Mouse (Mus musculus) fibroblast of lung, adult 2 months (primary cell): ENCODE data around the gene Nup107.

ENCODE experiments used
- DNase-seq: peaks from one replicate; pipeline ENCODE4 v3.0.0-alpha.2; 2011; ENCODE audit warnings: low read depth

The Nup107 gene

GRCm38 (mm10) chr10:117792141-117793091, at the start of gene Nup107:
Gene Nup107 (minus strand): TSS chr10:117792705.
- peak; percentile 99 for DNase-seq

GRCm38 (mm10) chr10:117841765-117842164, 49.3 kb upstream of the Nup107 start:
- no peak for DNase-seq

DNA sequence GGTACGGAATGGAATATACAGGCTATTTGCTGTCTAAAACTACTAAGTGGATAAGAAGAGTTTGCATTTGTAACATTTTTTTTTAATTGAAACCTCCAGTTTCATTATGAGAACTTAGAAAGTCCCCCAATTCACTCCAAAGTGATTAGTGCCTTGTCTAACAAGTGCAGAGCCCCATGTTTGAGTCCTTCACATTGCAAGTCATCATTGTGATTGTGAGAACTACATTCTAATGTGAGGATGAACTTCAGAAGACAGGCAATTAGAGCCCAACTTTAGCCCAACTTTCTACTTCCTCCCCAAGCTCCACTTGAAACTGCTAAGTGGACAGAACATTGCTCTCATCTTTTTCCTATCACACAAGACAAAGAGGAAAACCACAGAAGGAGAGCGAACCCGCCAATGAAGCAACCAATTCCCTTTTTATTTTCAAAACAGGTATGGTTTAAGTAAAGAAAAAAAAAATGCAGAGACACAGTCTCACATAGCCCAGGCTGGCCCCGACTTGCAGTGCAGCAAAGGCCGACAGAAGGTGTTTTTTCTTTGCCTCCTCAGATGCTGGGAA, 48.0 kb upstream of the Nup107 start:
- DNase-seq: no peak

- DNase-seq: no peak
Measured at GRCm38 (mm10) chr10:117839737-117840136, 47.2 kb upstream of the Nup107 start.

DNA sequence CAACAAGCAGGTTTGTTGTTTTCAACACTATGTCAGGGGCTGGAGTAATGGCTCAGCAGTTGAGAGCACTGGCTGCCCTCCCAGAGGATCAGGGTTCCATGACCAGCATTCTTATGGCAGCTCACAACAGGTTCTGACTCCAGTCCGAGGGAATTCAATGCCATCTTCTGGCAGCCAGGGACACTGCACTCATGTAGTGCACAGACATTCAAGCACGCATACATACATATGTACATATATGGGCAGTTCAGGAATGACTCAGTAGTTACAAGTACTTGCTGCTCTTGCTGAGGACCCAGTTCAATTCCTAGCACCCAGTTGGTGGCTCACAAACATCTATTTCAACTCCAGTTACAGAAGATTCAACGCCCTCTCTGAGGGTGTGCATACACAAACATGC, 46.4 kb upstream of the Nup107 start:
- no peak for DNase-seq

DNA sequence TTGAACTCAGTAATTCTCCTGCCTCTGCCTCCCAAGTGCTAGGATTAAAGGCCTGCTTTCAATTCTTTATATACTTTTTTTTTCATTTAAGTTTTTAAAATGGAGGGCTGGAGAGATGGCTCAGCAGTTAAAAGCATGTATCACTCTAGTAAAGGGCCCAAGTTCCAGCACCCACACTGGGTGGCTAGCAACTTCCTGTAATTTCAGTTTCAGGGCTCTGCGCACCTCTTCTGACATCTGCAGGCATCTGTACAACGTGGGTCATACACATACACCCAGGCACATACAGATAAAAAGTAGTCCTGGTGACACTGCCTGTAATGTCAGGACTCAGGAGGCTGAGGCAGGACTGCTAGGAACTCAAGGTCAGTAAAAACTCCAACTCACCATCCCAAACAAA, 43.8 kb upstream of the Nup107 start:
- DNase-seq: no peak

DNA sequence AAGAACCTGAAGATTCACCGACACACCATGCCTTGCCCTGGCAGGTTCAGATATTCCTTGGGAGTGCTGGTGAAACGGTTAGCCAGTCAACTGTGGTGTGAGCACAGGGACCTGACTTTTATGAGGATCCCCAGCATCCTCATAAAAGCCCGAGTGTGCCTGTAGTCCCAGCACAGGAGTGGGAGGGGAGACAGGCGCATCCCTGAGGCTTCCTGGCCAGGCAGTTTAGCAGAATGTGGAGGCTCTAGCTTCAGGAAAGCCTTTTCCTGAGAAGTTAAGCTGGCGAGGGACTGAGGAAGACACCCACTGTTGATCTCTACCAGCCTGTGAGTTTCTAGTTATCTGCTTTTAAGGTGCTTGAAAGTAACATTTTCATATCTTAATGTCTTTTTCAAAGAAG, 42.9 kb upstream of the Nup107 start:
- no peak for DNase-seq

DNA sequence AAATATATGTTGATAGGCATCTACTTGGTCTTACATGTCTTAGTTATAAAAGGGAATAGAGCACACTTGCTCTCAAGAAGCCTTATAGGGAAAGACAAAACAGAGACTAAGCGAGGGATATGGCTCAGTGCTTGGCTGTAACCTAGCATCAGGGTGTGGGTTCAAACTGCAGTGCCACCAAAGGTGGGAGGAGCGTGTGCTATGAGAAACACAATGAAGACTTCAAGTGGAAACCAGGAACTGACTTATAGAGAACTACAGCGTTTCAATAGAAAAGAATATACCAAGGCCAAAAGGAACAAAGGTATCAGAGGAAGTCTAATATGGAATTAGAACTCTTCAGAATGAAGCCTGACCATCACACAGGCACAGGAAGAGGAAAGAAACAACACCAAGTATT, 38.3 kb upstream of the Nup107 start:
- no peak for DNase-seq

- DNase-seq: no peak
Measured at GRCm38 (mm10) chr10:117829472-117830155, 37.1 kb upstream of the Nup107 start.

- no peak for DNase-seq
Measured at GRCm38 (mm10) chr10:117829022-117829421, 36.5 kb upstream of the Nup107 start.

DNA sequence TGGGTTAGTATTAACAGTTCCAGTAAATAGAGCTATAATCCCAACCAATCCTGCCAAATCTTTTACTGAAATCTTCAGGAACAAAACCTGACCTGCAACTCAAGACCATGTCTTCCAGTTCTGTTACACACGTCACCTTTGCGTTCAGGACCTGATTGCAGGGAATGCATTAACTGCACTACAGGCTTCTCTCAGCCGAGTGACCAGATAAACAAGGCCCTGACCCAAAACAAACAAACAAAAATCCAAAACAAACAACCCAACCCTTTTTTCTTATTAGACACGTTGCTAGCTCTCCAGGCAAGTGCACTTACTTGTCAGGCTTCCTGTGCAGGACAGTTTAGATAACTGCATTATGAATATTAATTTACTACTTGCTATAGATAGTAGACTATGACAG, 36.0 kb upstream of the Nup107 start:
- DNase-seq: no peak

GRCm38 (mm10) chr10:117824647-117825046, 32.1 kb upstream of the Nup107 start:
- no peak for DNase-seq

DNA sequence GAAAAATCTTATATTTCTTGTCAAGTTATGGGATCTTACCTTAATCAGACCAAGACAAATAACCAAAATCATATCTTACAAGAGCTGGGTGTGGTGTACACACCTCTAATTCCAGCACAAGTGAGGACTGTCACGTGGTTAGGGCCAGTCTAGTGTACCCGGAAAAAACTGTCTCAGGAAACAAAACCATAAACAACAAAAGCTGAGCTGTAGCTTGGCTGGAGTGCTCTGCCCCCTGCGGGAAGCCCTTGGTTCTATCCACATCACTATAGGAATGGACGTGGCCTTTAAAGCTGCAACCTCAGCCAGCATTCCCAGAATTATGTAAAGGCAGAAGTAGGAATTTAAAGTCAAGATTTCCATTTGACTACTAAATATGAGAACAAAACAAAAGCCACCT, 31.6 kb upstream of the Nup107 start:
- DNase-seq: no peak

GRCm38 (mm10) chr10:117823321-117823720, 30.8 kb upstream of the Nup107 start:
- no peak for DNase-seq

DNA sequence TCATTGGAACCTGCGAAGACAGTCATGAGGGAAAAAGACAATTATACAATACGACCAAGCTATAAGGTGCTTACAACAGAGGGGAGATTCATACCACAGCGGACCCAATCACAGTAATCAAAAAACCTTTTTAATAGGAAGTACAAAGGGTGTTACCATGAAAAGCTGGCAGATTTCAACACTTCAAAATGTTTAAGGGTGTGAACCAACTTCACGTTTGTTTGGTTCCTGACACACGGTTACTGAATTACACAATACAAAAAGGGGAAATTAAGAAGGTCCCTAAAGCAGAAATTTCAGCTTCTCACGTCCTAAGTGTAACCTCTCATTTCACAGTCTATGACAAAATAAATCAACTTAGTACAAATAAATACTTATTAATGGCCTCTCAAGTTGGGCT, 26.1 kb upstream of the Nup107 start:
- DNase-seq: no peak

DNA sequence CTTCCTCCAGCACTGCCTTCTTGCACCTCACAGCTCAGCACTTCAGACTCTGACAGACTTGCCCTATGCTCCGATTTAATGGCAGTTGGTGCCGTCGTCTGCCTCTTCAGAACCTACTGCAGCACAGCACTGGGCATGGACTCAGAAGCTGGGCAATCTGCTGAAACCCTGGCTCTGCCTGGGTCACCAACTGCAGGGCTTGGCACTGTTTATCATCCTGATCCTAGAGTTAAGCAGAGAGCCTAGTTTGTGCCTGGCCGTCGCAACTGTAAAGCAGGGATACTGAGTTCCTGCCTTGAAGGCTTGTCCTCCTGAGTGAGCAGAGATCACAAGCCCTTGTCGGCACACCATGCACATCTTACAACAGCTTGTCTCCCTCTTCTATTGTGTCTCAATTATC, 24.2 kb upstream of the Nup107 start:
- DNase-seq: no peak

- no peak for DNase-seq
Measured at GRCm38 (mm10) chr10:117812501-117812900, 20.0 kb upstream of the Nup107 start.

DNA sequence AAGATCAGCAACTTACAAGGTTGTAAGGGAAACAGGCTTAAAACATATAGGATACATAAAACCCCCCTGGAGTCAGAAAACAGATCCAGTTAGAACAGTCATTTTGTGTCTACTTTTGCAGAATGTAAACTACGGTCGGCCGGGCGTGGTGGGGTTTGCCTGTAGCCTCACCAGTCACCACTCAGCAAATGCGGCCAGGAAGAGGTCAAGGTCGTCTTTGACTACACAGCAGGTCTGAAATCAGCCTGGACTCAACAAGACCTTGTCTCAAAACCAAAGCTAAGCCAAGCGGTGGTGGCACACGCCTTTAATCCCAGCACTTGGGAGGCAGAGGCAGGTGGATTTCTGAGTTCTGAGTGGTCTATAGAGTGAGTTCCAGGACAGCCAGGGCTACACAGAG, 19.1 kb upstream of the Nup107 start:
- no peak for DNase-seq

GRCm38 (mm10) chr10:117810506-117810905, 18.0 kb upstream of the Nup107 start:
- no peak for DNase-seq

DNA sequence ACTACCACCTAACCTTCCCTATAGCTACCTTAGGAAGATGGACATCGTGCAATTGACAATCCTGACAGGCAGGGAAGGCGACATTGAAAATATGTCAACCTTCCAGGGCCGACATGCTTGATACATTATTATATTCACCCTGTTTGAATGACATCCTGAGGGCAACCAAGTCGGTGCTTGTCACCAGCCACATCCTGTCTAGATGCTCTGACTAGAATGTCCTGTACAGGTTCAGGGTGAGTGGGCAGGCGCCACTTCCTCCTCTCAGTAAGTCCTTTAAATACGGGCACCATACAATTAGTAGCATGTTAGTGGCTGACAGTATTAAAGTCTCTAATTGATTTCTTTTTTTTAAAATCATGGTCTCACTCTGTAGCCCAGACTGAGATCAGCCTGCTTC, 15.6 kb upstream of the Nup107 start:
- no peak for DNase-seq

DNA sequence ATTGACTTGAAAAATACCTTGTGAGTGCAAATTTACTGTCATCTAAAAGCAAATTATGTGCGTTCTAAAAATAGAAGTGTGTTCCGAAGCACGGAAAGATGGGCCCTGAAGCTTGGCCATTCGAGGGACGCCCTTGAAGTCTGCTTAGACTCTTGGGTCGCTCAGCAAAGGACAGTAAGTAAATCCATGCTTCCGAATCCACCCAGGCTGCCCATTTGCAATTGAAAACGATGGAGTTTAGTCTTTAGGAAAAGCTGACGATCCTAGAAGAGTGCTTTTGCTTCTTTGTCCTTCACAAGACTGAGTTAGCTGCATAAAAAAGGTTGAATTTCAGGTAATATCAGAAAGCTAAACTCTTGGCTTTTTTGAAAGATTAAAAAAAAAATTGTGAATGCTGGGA, 13.4 kb upstream of the Nup107 start:
- no peak for DNase-seq

DNA sequence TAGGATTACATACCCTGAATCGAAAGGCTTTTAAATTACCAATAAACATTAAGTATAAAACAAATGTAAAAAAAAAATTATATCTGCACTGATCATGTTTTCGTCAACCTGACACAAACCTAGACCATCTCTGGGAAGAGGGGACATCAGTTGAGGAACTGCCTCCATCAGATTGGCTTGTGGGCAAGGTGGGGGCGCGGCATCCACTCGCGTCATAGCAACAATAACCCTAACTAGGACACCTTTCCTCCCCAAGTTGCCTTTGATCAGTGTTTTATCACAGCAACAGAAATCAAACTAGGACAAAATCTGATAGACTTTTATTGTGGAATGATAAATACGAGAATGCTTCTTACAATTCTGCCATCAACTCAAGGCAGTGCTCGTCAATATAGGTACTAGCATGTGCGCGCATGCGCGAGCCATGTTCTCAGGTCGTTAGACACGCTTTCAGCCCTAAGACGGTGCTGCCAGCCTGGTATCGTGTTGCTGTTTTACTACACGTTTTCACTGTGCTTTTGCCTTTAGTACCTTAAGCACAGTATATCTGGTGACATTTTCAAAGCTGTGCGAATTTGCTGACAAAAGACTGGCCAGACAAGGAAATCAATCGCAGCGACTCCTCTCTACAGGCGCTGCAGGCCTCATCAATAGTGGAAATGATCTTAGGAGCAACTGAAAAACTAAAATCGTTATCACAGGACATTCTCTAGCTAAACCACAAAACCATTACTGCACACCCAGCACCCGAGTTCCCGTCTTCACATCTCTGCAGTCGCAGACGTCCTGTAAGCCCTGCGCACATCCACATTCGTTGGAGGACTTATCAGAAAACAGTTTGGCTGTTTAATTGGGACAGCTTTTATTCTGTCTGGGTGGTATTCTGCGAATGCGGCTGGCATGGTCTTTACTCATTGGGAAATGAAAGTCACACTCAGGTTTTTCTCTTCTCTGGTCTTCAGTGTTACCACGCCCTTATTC, 11.7 kb upstream of the Nup107 start:
- no peak for DNase-seq
